Mouse (Mus musculus): ENCODE data around the gene Wnt11.

Wnt11 gene

DNA sequence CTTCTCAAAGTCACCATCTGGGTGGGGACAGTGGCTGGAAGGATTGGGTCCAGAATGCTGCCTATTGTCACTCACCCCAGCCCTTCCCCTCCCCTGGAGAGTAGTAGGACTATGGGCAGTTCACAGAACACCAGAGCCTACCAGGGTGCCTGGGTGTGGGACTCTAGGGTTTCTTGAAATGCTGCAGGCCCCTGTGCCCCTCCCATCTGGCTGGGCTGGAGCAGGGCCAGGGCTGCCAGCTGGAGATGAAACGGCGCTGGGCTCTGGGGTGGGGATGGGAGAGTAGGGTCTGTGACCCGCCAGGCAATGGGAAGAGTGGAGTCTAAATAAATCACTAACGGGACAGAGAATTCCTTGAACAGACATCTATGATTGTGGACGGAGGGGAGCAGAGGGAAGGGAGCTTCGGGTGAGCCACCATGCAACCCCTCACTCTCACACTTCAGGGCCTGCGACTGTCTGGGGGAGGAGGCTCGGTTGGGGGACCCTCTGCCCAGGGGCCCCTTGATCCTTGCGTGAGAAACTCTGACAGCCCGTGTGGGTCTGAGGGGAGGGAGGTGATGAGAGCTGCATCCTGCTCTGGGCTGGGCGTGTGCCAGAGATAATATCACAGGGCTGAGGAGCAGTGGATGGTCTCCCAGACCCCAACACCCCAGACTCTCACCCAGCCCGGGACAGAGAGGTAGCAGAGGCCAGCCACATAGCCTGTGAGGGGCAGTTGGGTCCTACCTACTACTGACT is 32.3 kb downstream of the Wnt11 start:
- DNase-seq (ENCODE audit: low spot score): peak; percentile 36

DNA sequence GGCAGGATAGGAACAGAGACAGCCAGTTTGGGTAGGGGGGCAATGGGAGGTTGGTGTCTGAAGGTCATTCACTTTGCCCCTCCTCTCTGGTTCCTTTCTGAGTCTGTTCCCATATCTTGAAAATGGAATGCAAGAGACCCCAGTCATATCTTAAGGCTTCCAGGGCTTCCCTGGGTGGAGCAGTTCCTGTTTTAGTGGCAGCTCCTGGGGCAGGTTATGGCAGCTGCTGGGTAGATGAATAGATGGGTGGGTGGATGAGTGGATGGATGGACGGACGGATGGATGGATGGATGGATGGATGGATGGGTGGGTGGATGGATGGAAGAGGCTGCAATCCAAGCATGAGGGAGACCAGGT is 32.9 kb downstream of the Wnt11 start:
- no peak for DNase-seq (ENCODE audit: low spot score)

DNA sequence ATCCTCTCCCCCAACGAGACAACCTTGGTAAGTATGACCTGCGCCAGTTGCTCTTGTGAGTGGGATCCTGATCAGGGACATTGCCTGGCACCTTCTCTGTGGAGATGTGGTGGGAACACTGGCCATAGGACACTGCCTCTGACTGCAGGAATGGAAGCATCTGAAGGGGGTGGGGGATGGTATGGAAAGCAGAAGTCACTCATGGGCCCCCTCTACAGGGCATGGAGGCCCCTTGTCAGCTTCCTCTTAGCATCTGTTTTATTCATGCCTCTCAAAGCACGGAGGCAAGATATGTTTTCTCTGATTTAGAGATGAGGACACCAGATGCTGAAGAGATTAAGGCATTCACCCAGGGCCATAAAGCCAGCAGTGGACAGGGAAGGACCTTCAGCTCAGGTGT is 34.2 kb downstream of the Wnt11 start:
- DNase-seq (ENCODE audit: low spot score): no peak

DNA sequence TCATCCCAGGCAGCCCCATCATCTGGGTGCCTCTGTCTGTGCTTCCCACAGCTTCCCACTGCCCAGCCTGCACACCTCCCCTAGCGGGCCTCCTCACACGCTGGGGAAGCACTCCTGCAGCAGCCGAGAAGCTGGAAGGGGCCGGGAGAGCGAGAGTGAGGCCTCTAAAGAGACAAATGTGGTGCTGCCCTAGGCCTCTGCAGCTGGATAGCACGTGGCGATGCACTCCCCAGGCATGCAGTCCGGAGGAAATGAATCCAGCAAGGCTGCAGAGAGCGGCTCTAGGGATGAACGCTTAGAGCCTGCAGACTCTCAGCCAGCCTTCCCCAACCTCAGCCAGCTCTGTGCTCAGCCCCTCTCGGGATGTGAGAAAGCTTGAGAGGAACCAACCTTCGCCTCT is 35.9 kb downstream of the Wnt11 start:
- DNase-seq (ENCODE audit: low spot score): peak; percentile 43

DNA sequence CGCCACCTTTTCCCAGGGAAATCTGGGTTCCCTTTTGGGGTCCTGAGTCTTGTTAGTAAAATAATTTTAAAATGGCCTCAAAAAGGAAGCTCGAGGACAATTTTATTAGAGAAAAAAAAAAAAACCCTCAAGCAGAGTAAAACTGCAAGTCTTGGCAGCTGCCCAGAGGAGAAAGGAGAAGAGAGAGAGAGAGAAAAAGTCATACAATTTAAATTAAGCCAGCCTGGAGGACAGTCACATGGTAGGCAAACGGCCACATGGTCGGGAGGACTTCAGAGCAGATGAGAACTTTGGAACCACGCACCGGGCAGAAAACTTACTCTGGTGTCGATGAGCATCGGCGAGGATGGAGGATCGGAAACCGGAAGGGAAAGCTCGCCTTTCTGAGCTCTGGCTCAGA is 37.0 kb downstream of the Wnt11 start:
- DNase-seq (ENCODE audit: low spot score): no peak

DNA sequence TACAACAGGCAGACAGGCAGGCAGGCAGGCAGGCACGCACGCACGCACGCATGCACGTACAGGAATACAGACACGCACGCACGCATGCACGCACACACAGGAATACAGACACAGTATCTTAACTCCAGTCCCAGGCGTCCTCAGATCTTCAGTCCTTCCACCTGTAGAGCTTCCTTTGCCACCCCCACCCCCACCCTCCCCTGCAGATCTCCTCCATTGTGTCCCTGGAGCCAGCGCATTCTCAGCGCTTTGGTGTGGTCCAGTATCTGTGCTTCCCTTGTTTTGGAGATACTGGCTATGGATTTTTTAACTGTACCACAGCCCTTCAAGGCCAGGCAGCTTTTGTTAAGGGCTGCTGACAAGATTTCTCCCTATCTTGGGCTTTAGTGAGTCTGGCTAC is 38.4 kb downstream of the Wnt11 start:
- no peak for DNase-seq (ENCODE audit: low spot score)

DNA sequence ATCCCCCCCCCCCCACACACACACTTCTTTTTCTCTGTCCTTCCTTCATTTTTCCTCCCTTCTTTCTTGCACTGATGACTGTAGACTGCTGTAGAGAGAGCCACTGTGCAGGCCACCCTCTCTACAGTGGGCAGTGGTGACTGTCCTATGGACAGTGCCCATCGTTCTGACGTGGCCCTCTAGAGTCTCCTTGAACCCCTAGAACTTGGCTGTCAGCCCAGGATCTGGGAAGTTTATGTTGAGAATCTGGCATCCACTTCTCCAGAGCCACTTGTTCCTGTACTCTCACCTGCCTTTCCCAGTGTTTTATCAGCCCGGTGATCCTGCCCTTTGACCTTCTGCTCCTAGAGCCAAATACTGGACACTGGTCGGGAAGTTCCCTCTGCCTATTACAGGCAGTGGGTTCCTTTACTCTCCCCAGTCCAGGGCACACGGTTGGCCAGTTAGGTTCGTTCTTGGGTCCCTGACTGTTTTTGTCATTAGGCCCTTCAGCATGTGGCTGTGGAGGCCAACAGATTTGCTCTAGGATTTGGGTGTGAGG is 39.6 kb downstream of the Wnt11 start:
- peak; percentile 40 for DNase-seq (ENCODE audit: low spot score)

DNA sequence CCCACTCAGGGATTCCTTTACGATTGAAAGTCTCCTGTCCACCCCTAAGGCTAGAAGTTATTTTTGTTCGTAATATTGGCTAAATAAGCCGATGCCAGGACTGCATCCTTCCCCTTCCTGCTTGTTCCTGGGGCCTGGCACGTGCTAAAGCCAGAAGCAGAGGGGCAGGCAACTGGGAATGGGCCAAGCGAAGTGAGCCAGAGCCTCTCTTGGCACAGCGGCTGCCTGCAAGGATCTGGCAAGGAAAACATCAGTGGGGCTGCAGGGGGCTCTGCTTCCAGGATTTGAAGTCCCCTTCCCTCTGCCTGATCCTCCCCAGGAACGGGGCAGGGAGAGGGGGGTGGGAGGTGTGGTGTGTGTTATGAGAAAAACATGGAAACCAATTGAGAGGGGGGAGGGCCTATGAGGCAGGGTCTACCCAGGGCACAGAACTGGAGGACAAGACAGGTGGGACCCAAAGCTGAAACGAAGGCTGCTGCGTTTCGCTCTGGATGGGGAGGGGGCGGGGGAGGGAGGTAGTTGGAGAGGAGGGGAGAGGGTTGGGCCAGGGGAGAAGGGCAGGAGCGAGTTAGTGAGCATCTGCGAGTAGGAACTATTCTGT is 40.6 kb downstream of the Wnt11 start:
- DNase-seq (ENCODE audit: low spot score): no peak

DNA sequence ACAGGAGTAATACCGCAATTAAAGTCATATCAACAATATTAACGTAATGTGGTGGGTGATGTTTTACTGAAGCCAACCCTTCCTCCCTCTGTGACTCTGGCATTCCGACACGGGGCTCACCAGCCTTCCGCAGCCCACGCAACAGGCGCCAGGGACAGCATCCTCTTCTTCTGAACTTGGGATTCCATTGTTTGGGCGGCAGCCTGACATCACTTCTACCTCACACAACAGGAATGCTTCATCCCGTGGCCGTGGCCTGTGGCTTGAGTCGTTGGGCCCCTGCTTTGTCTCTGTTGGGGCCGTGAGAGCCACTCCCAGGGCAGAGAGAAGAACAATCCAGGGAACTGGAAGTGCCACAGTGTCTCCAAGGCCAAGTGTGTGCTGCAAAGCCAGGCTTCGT is 41.2 kb downstream of the Wnt11 start:
- DNase-seq (ENCODE audit: low spot score): no peak

DNA sequence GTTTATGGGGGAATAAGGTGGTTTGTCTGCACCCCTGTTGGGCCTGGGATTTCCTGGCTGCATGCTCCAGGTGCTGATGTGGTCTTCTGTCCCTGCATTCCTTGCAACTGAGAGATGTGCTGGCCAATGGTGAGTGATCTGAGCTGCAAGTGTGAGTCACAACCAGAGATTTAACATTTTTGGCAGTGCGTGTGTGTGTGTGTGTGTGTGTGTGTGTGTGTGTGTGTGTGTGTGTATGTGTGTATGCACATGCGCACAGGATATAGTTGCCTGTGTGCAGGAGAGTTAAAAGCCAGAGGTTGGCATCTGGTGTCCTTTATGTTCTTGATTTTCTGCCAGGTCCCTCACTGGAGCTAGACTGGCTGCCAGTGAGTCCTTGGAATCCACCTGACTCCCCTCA is 44.3 kb downstream of the Wnt11 start:
- no peak for DNase-seq (ENCODE audit: low spot score)

DNA sequence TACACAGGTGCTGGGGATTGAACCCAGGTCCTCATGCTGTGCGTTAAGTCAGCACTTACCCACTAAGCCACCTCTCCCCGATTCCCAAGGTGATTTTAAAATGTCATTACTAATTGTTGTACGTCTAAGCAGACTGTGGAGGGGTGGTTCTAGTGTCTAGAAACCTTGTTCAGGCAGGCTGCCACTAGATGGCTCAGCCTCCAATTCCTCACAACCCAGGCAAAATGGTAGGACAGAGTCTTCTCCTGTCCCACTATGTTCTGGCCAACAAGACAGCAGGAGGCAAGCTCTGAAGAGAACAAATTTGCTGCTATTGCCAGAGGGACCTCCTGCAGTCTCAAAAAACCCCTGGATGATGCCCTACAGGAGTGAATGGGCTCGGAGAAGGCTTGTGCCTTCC is 47.0 kb downstream of the Wnt11 start:
- no peak for DNase-seq (ENCODE audit: low spot score)

DNA sequence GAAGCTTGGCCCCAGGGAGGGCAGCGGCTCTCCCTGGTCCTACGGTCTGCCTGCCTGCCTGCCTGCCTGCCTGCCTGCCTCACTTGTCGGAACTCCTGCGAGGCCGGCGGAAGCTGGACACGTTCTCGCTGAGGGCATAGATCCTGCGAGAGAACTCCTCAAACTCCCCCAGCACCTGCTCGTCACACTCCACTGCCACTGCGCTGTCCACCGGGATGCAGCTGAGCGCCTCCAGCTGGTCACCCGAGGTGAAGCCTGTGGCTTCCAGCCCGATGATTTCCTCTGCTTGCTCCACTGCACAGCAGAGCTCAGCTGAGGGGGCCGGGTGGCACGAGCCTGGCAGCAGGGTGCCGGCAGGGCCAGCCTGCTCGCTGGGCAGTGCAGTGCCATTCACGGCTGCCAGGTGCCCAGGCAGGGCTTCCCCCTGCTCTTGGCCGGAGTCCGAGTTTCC is 52.9 kb downstream of the Wnt11 start:
- DNase-seq (ENCODE audit: low spot score): no peak

DNA sequence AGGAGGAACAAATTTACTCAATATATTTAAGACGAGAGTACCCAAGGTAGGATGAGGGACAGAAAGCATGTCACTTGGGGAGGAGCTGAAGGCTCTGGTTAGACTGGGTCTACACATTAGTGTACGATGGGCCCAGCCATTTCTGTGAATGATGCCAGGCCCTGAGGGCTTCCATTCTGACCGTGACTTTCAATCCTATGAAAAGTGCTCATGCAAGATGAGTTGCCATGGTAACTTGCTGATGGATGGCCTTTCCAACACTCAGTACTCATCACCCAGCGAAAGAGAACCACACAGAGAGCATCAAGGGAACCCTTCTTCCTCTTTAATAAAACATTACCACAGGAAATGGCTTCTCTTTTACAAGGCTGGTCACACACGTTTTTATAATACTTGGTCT is 53.9 kb downstream of the Wnt11 start:
- no peak for DNase-seq (ENCODE audit: low spot score)

DNA sequence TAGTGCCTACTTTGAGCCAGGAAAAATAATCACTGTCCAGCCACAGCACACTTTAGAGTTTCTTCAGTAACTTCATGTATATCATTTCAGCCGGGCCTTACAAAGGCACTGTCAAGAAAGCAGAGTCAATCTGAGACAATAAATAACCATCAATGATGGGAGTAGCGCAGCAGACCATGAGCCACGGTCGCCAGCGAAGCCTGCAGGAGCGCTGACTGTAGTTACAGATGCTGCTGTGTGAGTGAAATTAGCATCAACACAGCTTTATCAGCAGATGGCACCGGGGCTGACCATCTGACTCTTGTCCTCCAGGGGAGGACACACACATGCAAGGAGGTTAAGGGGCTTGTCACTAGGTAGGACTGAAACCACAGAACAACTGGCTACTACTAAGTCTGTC is 54.3 kb downstream of the Wnt11 start:
- no peak for DNase-seq (ENCODE audit: low spot score)

DNA sequence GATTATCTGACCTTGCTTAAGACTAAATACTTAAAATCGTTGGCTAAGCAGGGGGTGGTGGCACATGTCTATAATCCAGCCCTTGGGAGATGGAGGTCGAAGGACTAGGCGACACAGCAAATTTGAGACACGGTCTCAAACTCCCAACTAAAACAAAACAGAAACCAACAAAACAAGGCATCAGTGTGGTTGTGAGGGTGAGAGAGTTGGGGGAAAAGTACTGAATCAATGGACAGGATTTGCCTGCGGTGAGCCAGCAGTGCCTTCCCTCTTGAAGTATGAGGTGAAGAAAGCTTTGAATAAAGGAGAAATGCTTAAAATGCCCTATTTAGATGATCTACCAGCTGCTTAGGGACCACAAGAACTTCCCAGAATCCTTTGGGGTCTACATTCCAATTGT is 58.2 kb downstream of the Wnt11 start:
- DNase-seq (ENCODE audit: low spot score): no peak

DNA sequence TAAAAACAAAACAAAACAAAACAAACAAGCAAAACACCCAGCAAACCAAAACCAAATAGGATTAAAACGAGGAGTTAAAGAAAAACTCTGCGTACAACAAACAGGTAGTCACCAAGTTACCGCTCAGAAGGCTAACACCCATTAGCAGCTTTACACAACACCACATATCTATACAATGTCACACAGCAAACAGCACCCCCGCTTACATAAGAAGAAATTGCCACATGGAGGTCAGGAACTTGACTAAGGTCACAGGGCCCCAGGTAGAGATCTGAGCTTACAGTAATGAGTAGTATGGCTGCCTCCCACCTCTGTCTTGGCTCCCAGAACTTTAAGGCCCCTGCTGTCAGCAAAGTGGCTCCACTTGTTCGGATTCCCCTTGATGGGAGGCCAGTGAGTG is 59.4 kb downstream of the Wnt11 start:
- DNase-seq (ENCODE audit: low spot score): no peak

DNA sequence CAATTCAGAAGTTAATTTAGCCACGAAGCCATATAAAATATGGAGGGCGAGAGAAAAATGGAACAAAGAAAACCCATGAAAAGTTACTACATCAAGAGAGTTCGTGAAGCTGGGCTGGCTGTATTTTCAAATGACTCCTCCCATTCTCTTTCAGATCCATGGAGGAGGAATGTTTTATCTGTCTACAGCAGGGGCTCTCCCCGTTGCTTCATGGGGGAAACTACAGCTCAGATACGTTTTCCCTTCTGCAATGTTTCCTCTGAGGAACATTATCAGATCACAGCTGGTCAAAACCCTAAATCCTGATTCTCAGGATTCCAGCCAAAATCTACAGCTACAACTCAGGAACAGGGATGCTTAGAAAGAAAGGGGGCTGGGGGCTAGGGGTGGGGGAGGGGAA is 59.9 kb downstream of the Wnt11 start:
- DNase-seq (ENCODE audit: low spot score): no peak

DNA sequence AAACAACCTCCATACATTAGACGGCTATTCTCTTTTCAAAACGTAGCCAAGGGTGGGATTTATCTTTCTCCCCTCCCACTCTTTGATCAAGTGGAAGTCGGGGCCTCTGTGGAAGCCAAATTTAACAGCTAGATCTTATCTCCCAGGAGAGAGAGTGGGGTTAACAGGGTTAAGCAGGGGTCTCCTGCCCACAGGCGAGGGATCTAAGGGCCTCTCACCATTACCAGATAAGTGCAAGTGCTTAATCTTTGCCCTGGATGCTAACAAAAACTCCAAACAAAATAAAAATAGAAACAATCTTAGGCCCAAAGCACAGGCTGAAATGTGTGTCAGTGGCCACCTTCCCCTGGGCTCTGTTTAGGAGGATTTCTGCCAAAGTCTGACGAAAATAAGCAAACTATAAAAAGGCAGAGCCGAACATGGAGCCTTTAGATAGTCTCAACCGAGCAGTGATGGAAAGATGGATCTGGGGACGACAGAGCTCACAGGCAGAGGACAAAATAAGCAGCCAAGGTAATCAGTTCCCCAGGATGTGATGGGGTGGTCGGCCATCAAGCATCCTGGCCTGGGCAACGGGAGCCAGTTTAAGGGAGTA is 60.7 kb downstream of the Wnt11 start:
- no peak for DNase-seq (ENCODE audit: low spot score)

DNA sequence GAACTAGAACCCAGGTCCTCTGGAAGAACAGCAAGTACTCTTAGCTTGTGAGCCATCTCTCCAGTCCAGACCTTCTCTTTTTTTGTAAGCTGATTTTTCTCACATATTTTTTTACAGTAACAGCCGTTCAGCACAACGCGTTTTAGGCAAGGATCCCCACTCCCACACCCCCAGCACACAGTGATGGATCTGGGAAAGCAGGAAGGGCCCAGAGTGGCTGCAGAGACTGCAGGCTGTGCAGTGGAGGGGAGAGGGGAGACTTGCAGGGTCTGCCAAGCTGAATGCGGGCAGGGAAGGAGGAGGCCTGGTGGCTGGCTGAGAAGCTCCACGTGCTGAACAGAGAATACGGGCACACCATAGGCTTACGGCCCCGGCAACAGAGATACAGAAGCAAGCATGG is 62.4 kb downstream of the Wnt11 start:
- DNase-seq (ENCODE audit: low spot score): no peak

DNA sequence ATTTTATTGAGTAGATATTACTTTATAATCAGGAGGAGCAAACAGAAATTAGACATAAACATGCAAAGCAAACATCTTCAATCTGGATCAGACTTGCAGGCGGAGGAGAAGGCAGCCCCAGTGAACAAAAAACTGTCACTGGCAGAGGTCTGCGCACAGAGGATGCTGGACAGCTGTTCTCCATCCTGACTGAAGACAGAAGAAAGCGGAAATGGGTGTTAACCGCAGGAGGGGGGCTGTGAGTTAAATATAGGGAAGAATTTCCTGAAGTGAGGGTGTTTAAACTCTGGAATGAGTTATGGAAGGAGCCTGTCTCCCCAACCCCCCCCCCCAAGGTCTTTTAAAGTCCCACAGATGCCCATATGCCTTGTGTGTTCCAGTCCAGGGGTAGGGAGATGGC is 64.9 kb downstream of the Wnt11 start:
- no peak for DNase-seq (ENCODE audit: low spot score)

DNA sequence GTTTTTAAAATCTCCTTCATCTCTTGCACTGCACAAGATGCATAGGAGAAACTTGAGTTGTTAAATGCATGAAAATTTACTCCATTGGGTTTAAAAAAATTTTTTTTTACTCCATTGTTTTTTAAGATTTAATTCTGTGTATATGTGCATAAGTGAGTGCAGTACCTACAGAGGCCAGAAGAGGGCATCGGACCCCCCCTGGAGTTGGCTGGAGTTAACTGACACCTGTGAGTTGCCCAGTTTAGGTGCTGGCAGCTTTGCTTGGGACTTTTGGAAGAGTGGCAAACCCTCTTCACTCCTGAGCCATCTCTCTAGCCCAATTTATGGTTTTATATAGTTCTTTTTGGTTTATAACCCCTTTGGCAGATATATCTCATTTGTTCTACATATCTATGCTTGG is 66.2 kb downstream of the Wnt11 start:
- DNase-seq (ENCODE audit: low spot score): no peak

DNA sequence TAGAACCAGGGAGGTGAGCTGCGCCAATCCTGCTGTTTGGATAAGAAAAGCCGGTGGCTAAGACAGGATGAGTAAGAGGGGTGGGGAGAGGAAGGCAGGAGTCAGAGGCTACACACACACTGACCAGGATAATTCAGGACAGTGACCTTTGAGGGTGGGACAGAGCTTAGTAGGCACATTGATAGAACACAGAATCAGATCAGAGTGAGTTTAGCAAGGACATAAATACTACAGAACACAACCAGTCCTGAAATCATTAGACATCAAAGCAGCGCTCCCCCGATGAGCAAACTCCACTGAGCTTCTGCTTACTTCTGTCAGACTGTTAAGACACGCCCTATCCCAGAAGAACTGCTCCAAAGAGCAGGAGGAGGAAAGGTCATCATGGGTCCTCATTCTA is 69.0 kb downstream of the Wnt11 start:
- peak; percentile 49 for DNase-seq (ENCODE audit: low spot score)
